Mouse (Mus musculus) limb, embryonic 15.5 days (tissue): ENCODE results near the gene Skap1. TPM values are rescaled to one million over a fixed set of nuclear protein-coding genes. Genes with fewer than 3 reads are reported as not detected.

ENCODE experiments used
- ATAC-seq: fragments of 200-750 bp; cut with Nextera tagmentation; 2 replicates; pipeline ENCODE4 v1.8.0; 2017; ENCODE audit warnings: low read depth, moderate TSS enrichment; ENCODE audit not compliant: insufficient number of reproducible peaks, low FRiP score, low TSS enrichment
- H3K27ac ChIP-seq: fragments of 300-500 bp; sonication (generic); 2 replicates; pipeline ENCODE4 v1.5.1; 2015; ENCODE audit warnings: moderate library complexity, mild to moderate bottlenecking, inconsistent platforms
- H3K27me3 ChIP-seq: fragments of 300-500 bp; sonication (generic); 2 replicates; pipeline ENCODE4 v1.6.1; 2015; ENCODE audit warnings: inconsistent platforms
- H3K36me3 ChIP-seq: fragments of 300-500 bp; sonication (generic); 2 replicates; pipeline ENCODE4 v1.6.1; 2015; ENCODE audit warnings: inconsistent platforms
- H3K4me1 ChIP-seq: fragments of 300-500 bp; sonication (generic); 2 replicates; pipeline ENCODE4 v1.6.1; 2015; ENCODE audit warnings: inconsistent platforms
- H3K4me2 ChIP-seq: fragments of 300-500 bp; sonication (generic); 2 replicates; pipeline ENCODE4 v1.6.1; 2015; ENCODE audit warnings: mild to moderate bottlenecking, inconsistent platforms
- H3K4me3 ChIP-seq: fragments of 300-500 bp; sonication (generic); 2 replicates; pipeline ENCODE4 v1.5.1; 2015; ENCODE audit warnings: mild to moderate bottlenecking, inconsistent platforms
- H3K9ac ChIP-seq: fragments of 300-500 bp; sonication (generic); 2 replicates; pipeline ENCODE4 v1.6.1; 2015; ENCODE audit warnings: inconsistent platforms
- H3K9me3 ChIP-seq: fragments of 300-500 bp; sonication (generic); 2 replicates; pipeline ENCODE4 v1.6.1; 2016; ENCODE audit warnings: inconsistent platforms
- WGBS: fragments of 180-500 bp; shearing (Covaris S2); methylation state at CpG from one replicate; pipeline ENCODE4 v1.1.7; 2015; 5-methylcytosine and 5-hydroxymethylcytosine counted together
- polyA plus RNA-seq: library from polyadenylated mRNA; unstranded; fragments of >200 nt; fragmentation: Nextera tagmentation; extraction: Ambion mirVana; gene quantifications from 2 replicates; pipeline ENCODE4 v1.2.1, GENCODE M21; 2015

Gene Skap1
- polyA plus RNA-seq: 1.8 and 2.7 TPM in 2 replicates

GRCm38 (mm10) chr11:96463986-96464715 is at the start of gene Skap1:
Gene Skap1 (plus strand): TSS chr11:96464593.
- WGBS: 4% methylated on average over 39 of the region's 42 CpGs
- H3K27me3 ChIP-seq: peaks cover 65% of the 10 kb centered on the region

GRCm38 (mm10) chr11:96421074-96421473 is 43.3 kb upstream of the Skap1 start:
- no peak overlapping the region for H3K4me3 ChIP-seq
- no peaks in the 10 kb centered on the region for H3K36me3 ChIP-seq
- H3K27me3 ChIP-seq: peaks cover 17% of the 10 kb centered on the region; the same call in 1 of the 2 replicates
- H3K9me3 ChIP-seq: no peaks in the 10 kb centered on the region
- 13% methylated on average over 5 of the region's 5 CpGs for WGBS
- H3K4me2 ChIP-seq: no peak overlapping the region
- peak; percentile 16; the same call in 1 of the 2 replicates for ATAC-seq
- no peak overlapping the region for H3K9ac ChIP-seq
- peaks cover 14% of the 10 kb centered on the region for H3K4me1 ChIP-seq
- 0 out of 2 replicates have a peak overlapping the region, but pooled peaks have one; percentile 9 for H3K27ac ChIP-seq

More at GRCm38 (mm10) chr11:96463986-96464715, at the start of gene Skap1:
- no peaks in the 10 kb centered on the region for H3K9me3 ChIP-seq
- H3K9ac ChIP-seq: no peak within 1 kb of the TSS
- H3K36me3 ChIP-seq: no peaks in the 10 kb centered on the region
- H3K4me3 ChIP-seq: peak within 1 kb of the TSS; percentile 28
- peaks cover 6% of the 10 kb centered on the region for H3K4me1 ChIP-seq
- no peak within 1 kb of the TSS for H3K27ac ChIP-seq
- no peak for ATAC-seq
- peak within 1 kb of the TSS; percentile 47 for H3K4me2 ChIP-seq

- 0 out of 2 replicates have a peak overlapping the region, but pooled peaks have one; percentile 9 for H3K27ac ChIP-seq
- H3K27me3 ChIP-seq: peaks cover 14% of the 10 kb centered on the region; the same call in 1 of the 2 replicates
- no peak overlapping the region for H3K4me3 ChIP-seq
- no peaks in the 10 kb centered on the region for H3K36me3 ChIP-seq
- WGBS: 10% methylated on average over 11 of the region's 11 CpGs
- no peak overlapping the region for H3K4me2 ChIP-seq
- H3K4me1 ChIP-seq: peaks cover 14% of the 10 kb centered on the region
- peak; percentile 78; the same call in 1 of the 2 replicates for ATAC-seq
- no peak overlapping the region for H3K9ac ChIP-seq
- no peaks in the 10 kb centered on the region for H3K9me3 ChIP-seq
Measured at GRCm38 (mm10) chr11:96421517-96422265, 42.7 kb upstream of the Skap1 start.

- Histone ChIP-seq H3K4me2 (no peak overlapping the region), H3K4me3 (no peak overlapping the region), H3K9me3 (no peaks in the 10 kb centered on the region), H3K4me1 (peaks cover 14% of the 10 kb centered on the region), H3K9ac (no peak overlapping the region), H3K27me3 (peaks cover 11% of the 10 kb centered on the region), H3K36me3 (no peaks in the 10 kb centered on the region), H3K27ac (no peak overlapping the region)
- 87% methylated on average over 6 of the region's 6 CpGs for WGBS
- ATAC-seq: no peak
Measured at GRCm38 (mm10) chr11:96425193-96425592, 39.2 kb upstream of the Skap1 start.

- no peak overlapping the region for H3K9ac ChIP-seq
- H3K9me3 ChIP-seq: no peaks in the 10 kb centered on the region
- peaks cover 11% of the 10 kb centered on the region for H3K27me3 ChIP-seq
- H3K27ac ChIP-seq: no peak overlapping the region
- 30% methylated on average over 6 of the region's 6 CpGs for WGBS
- H3K4me3 ChIP-seq: no peak overlapping the region
- ATAC-seq: no peak
- no peak overlapping the region for H3K4me2 ChIP-seq
- peaks cover 9% of the 10 kb centered on the region for H3K4me1 ChIP-seq
- no peaks in the 10 kb centered on the region for H3K36me3 ChIP-seq
Measured at GRCm38 (mm10) chr11:96426191-96426590, 38.2 kb upstream of the Skap1 start.

- H3K27ac ChIP-seq: no peak overlapping the region
- H3K9me3 ChIP-seq: no peaks in the 10 kb centered on the region
- no peak overlapping the region for H3K4me2 ChIP-seq
- H3K36me3 ChIP-seq: no peaks in the 10 kb centered on the region
- H3K27me3 ChIP-seq: peaks cover 11% of the 10 kb centered on the region
- 36% methylated on average over 2 of the region's 2 CpGs for whole genome bisulfite sequencing
- H3K4me3 ChIP-seq: no peak overlapping the region
- H3K9ac ChIP-seq: no peak overlapping the region
- peaks cover 3% of the 10 kb centered on the region for H3K4me1 ChIP-seq
- ATAC-seq: no peak
Measured at GRCm38 (mm10) chr11:96426805-96427204, 37.6 kb upstream of the Skap1 start.

GRCm38 (mm10) chr11:96429062-96429461 is 35.3 kb upstream of the Skap1 start:
- 85% methylated on average over 2 of the region's 2 CpGs for WGBS
- H3K36me3 ChIP-seq: no peaks in the 10 kb centered on the region
- H3K9ac ChIP-seq: no peak overlapping the region
- no peak overlapping the region for H3K4me2 ChIP-seq
- H3K4me1 ChIP-seq: peaks cover 4% of the 10 kb centered on the region; the same call in 1 of the 2 replicates
- no peak for ATAC-seq
- H3K27me3 ChIP-seq: peaks cover 11% of the 10 kb centered on the region
- no peaks in the 10 kb centered on the region for H3K9me3 ChIP-seq
- no peak overlapping the region for H3K4me3 ChIP-seq
- H3K27ac ChIP-seq: no peak overlapping the region

GRCm38 (mm10) chr11:96429891-96430290 is 34.5 kb upstream of the Skap1 start:
- Histone ChIP-seq H3K4me3 (no peak overlapping the region), H3K36me3 (no peaks in the 10 kb centered on the region), H3K9ac (no peak overlapping the region), H3K4me1 (peaks cover 4% of the 10 kb centered on the region; the same call in 1 of the 2 replicates), H3K27me3 (peaks cover 11% of the 10 kb centered on the region), H3K4me2 (no peak overlapping the region), H3K9me3 (no peaks in the 10 kb centered on the region), H3K27ac (no peak overlapping the region)
- 64% methylated on average over 5 of the region's 5 CpGs for WGBS
- ATAC-seq: no peak

GRCm38 (mm10) chr11:96431871-96432270 is 32.5 kb upstream of the Skap1 start:
- WGBS: 23% methylated on average over 9 of the region's 9 CpGs
- H3K9me3 ChIP-seq: no peaks in the 10 kb centered on the region
- peaks cover 7% of the 10 kb centered on the region; the same call in 1 of the 2 replicates for H3K27me3 ChIP-seq
- H3K4me2 ChIP-seq: no peak overlapping the region
- H3K4me3 ChIP-seq: no peak overlapping the region
- peaks cover 4% of the 10 kb centered on the region; the same call in 1 of the 2 replicates for H3K4me1 ChIP-seq
- ATAC-seq: no peak
- H3K27ac ChIP-seq: no peak overlapping the region
- no peaks in the 10 kb centered on the region for H3K36me3 ChIP-seq
- H3K9ac ChIP-seq: no peak overlapping the region

GRCm38 (mm10) chr11:96434888-96435287 is 29.5 kb upstream of the Skap1 start:
- H3K4me3 ChIP-seq: no peak overlapping the region
- H3K9ac ChIP-seq: no peak overlapping the region
- WGBS: 67% methylated on average over 6 of the region's 6 CpGs
- no peaks in the 10 kb centered on the region for H3K36me3 ChIP-seq
- H3K27me3 ChIP-seq: peaks cover 27% of the 10 kb centered on the region
- H3K9me3 ChIP-seq: no peaks in the 10 kb centered on the region
- H3K4me1 ChIP-seq: peaks cover 4% of the 10 kb centered on the region; the same call in 1 of the 2 replicates
- no peak overlapping the region for H3K27ac ChIP-seq
- no peak for ATAC-seq
- no peak overlapping the region for H3K4me2 ChIP-seq

- Histone ChIP-seq H3K4me2 (no peak overlapping the region), H3K27me3 (peaks cover 31% of the 10 kb centered on the region)
- WGBS: 54% methylated on average over 7 of the region's 7 CpGs
Measured at GRCm38 (mm10) chr11:96436525-96436924, 27.9 kb upstream of the Skap1 start.

GRCm38 (mm10) chr11:96438787-96439186 is 25.6 kb upstream of the Skap1 start:
- 4% methylated on average over 7 of the region's 7 CpGs for WGBS
- Histone ChIP-seq H3K9ac (no peak overlapping the region), H3K4me1 (no peaks in the 10 kb centered on the region), H3K4me3 (no peak overlapping the region), H3K9me3 (no peaks in the 10 kb centered on the region), H3K27ac (no peak overlapping the region), H3K36me3 (no peaks in the 10 kb centered on the region), H3K27me3 (peaks cover 31% of the 10 kb centered on the region), H3K4me2 (no peak overlapping the region)
- ATAC-seq: no peak

More at GRCm38 (mm10) chr11:96436525-96436924, 27.9 kb upstream of the Skap1 start:
- Histone ChIP-seq H3K9ac (no peak overlapping the region), H3K36me3 (no peaks in the 10 kb centered on the region), H3K4me3 (no peak overlapping the region), H3K9me3 (no peaks in the 10 kb centered on the region), H3K27ac (no peak overlapping the region), H3K4me1 (peaks cover 4% of the 10 kb centered on the region; the same call in 1 of the 2 replicates)
- ATAC-seq: no peak
